Mouse (Mus musculus): ENCODE measurements around the gene Bsn. TPM values are rescaled to one million over a fixed set of nuclear protein-coding genes. Genes with fewer than 3 reads are reported as not detected.

The Bsn gene
- polyA plus RNA-seq, 1 experiment = 1.4 TPM

GRCm38 (mm10) chr9:108123916-108124315 lies 66.3 kb downstream of the Bsn start:
- WGBS = 87% methylated on average over 4 of the region's 4 CpGs
- H3K27me3 ChIP-seq (ENCODE audit: control insufficient read depth, insufficient read depth, low read length) = no peaks in the 10 kb centered on the region
- H3K36me3 ChIP-seq (ENCODE audit: control insufficient read depth, insufficient read depth, low read length) = no peaks in the 10 kb centered on the region
- no peak overlapping the region for H3K4me3 ChIP-seq (ENCODE audit: low read depth, low read length)
- peaks cover 39% of the 10 kb centered on the region for H3K4me1 ChIP-seq (ENCODE audit: control insufficient read depth, insufficient read depth, insufficient read length, low read length)
- no peak overlapping the region for H3K27ac ChIP-seq (ENCODE audit: insufficient read depth, low read depth, low read length)
- TF ChIP-seq POLR2A (IDR thresholded peaks at IDR 0.05; ENCODE audit: low read depth, low read length) (no peak), CTCF (IDR thresholded peaks at IDR 0.05; ENCODE audit: extremely low read depth, insufficient read length, insufficient replicate concordance, low read depth, low read length) (no peak)

GRCm38 (mm10) chr9:108121170-108121969 lies 68.8 kb downstream of the Bsn start:
- Histone ChIP-seq H3K36me3 (ENCODE audit: control insufficient read depth, insufficient read depth, low read length) (no peaks in the 10 kb centered on the region), H3K4me3 (ENCODE audit: low read depth, low read length) (no peak overlapping the region), H3K27me3 (ENCODE audit: control insufficient read depth, insufficient read depth, low read length) (no peaks in the 10 kb centered on the region), H3K4me1 (ENCODE audit: control insufficient read depth, insufficient read depth, insufficient read length, low read length) (peaks cover 32% of the 10 kb centered on the region), H3K27ac (ENCODE audit: insufficient read depth, low read depth, low read length) (no peak overlapping the region)
- TF ChIP-seq POLR2A (IDR thresholded peaks at IDR 0.05; ENCODE audit: low read depth, low read length) (no peak), CTCF (IDR thresholded peaks at IDR 0.05; ENCODE audit: extremely low read depth, insufficient read length, insufficient replicate concordance, low read depth, low read length) (no peak)
- WGBS = 88% methylated on average over 10 of the region's 10 CpGs

- WGBS = 77% methylated on average over 8 of the region's 8 CpGs
- H3K36me3 ChIP-seq (ENCODE audit: control insufficient read depth, insufficient read depth, low read length) = no peaks in the 10 kb centered on the region
- peak overlapping the region; percentile 36; the same call in 1 of the 2 replicates for H3K27ac ChIP-seq (ENCODE audit: insufficient read depth, low read depth, low read length)
- H3K4me3 ChIP-seq (ENCODE audit: low read depth, low read length) = no peak overlapping the region
- H3K4me1 ChIP-seq (ENCODE audit: control insufficient read depth, insufficient read depth, insufficient read length, low read length) = peaks cover 26% of the 10 kb centered on the region
- H3K27me3 ChIP-seq (ENCODE audit: control insufficient read depth, insufficient read depth, low read length) = no peaks in the 10 kb centered on the region
- no peak for TF ChIP-seq CTCF (IDR thresholded peaks at IDR 0.05; ENCODE audit: extremely low read depth, insufficient read length, insufficient replicate concordance, low read depth, low read length)
- no peak for TF ChIP-seq POLR2A (IDR thresholded peaks at IDR 0.05; ENCODE audit: low read depth, low read length)
Observed at GRCm38 (mm10) chr9:108120671-108121070, 69.5 kb downstream of the Bsn start.

GRCm38 (mm10) chr9:108119891-108120411 lies 70.2 kb downstream of the Bsn start:
- TF ChIP-seq CTCF (IDR thresholded peaks at IDR 0.05; ENCODE audit: extremely low read depth, insufficient read length, insufficient replicate concordance, low read depth, low read length) = no peak
- no peak for TF ChIP-seq POLR2A (IDR thresholded peaks at IDR 0.05; ENCODE audit: low read depth, low read length)
- Histone ChIP-seq H3K4me3 (ENCODE audit: low read depth, low read length) (no peak overlapping the region), H3K27ac (ENCODE audit: insufficient read depth, low read depth, low read length) (peak overlapping the region; percentile 79), H3K27me3 (ENCODE audit: control insufficient read depth, insufficient read depth, low read length) (no peaks in the 10 kb centered on the region), H3K36me3 (ENCODE audit: control insufficient read depth, insufficient read depth, low read length) (no peaks in the 10 kb centered on the region), H3K4me1 (ENCODE audit: control insufficient read depth, insufficient read depth, insufficient read length, low read length) (peaks cover 21% of the 10 kb centered on the region)
- WGBS = 9% methylated on average over 10 of the region's 11 CpGs

- Histone ChIP-seq H3K27me3 (ENCODE audit: control insufficient read depth, insufficient read depth, low read length) (no peaks in the 10 kb centered on the region), H3K27ac (ENCODE audit: insufficient read depth, low read depth, low read length) (no peak overlapping the region), H3K4me1 (ENCODE audit: control insufficient read depth, insufficient read depth, insufficient read length, low read length) (peaks cover 12% of the 10 kb centered on the region), H3K36me3 (ENCODE audit: control insufficient read depth, insufficient read depth, low read length) (no peaks in the 10 kb centered on the region), H3K4me3 (ENCODE audit: low read depth, low read length) (no peak overlapping the region)
- WGBS = 85% methylated on average over 4 of the region's 4 CpGs
- TF ChIP-seq CTCF (IDR thresholded peaks at IDR 0.05; ENCODE audit: extremely low read depth, insufficient read length, insufficient replicate concordance, low read depth, low read length) = no peak
- no peak for TF ChIP-seq POLR2A (IDR thresholded peaks at IDR 0.05; ENCODE audit: low read depth, low read length)
Observed at GRCm38 (mm10) chr9:108117143-108117542, 73.0 kb downstream of the Bsn start.

- WGBS = 83% methylated on average over 43 of the region's 43 CpGs
- H3K36me3 ChIP-seq (ENCODE audit: control insufficient read depth, insufficient read depth, low read length) = no peaks in the 10 kb centered on the region
- H3K4me3 ChIP-seq (ENCODE audit: low read depth, low read length) = no peak overlapping the region
- no peak for TF ChIP-seq CTCF (IDR thresholded peaks at IDR 0.05; ENCODE audit: extremely low read depth, insufficient read length, insufficient replicate concordance, low read depth, low read length)
- no peak for TF ChIP-seq POLR2A (IDR thresholded peaks at IDR 0.05; ENCODE audit: low read depth, low read length)
- H3K27ac ChIP-seq (ENCODE audit: insufficient read depth, low read depth, low read length) = no peak overlapping the region
- H3K27me3 ChIP-seq (ENCODE audit: control insufficient read depth, insufficient read depth, low read length) = no peaks in the 10 kb centered on the region
- peaks cover 15% of the 10 kb centered on the region for H3K4me1 ChIP-seq (ENCODE audit: control insufficient read depth, insufficient read depth, insufficient read length, low read length)
Observed at GRCm38 (mm10) chr9:108115290-108116077, 74.7 kb downstream of the Bsn start.

All from small intestine, adult 2 months (tissue).